In the genomic region with DNA sequence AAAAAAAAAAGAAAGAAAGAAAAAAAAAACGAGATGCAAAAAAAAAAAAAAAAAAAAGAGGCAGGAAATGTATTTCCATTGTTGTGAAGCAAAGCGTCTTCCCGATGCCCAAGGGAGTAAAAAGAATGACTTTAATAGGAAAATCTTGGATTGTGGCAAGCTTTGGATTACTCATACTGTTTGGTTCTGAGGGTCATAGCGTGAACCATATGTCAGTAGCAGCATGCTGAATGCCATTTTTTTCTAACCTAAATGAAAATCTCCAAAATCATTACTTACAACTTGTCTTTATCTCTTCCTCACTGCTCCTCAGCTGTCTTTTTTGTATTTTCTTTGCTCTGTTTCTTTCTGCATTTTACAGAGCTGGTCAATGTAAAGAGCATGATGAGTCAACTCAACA, we compare ENCODE assay signal across 12 mouse cellular contexts.
"Had no signal": no experiment of that assay in that cellular context is flagged by ENCODE, and none has a peak within 500 bp of the region (broad histone marks: within the 10 kb centered on the region; RNA-seq: fewer than 3 reads in every experiment).

No protein-coding gene starts in this region.

- ATAC-seq: lung, postnatal 0 days; midbrain, embryonic 13.5 days had no signal

- H3K9ac ChIP-seq: liver, embryonic 15.5 days; midbrain, embryonic 13.5 days had no signal

- H3K4me2 ChIP-seq: liver, embryonic 11.5 days; liver, embryonic 15.5 days; midbrain, embryonic 13.5 days had no signal

- H3K4me1 ChIP-seq: limb, embryonic 10.5 days; liver, embryonic 15.5 days; midbrain, embryonic 13.5 days had no signal

- H3K27me3 ChIP-seq: liver, embryonic 15.5 days; midbrain, embryonic 13.5 days had no signal

- H3K9me3 ChIP-seq: limb, embryonic 10.5 days; liver, embryonic 15.5 days; midbrain, embryonic 13.5 days had no signal

- H3K4me3 ChIP-seq: left cerebral cortex, adult 2 months; limb, embryonic 10.5 days; liver, embryonic 15.5 days; midbrain, embryonic 13.5 days; myocyte had no signal

- H3K36me3 ChIP-seq: limb, embryonic 10.5 days; liver, embryonic 15.5 days; midbrain, embryonic 13.5 days had no signal

- H3K27ac ChIP-seq: left cerebral cortex, adult 2 months; limb, embryonic 10.5 days; liver, embryonic 15.5 days; midbrain, embryonic 13.5 days; stomach, postnatal 0 days had no signal

- DNase-seq: kidney, postnatal 14 days; lung, adult 2 months; lung, postnatal 36 days; thymus, postnatal 14 days had no signal
